Mouse (Mus musculus): ENCODE measurements around the gene Sdhaf2.
"Not testable (repeated sequence)": the region's sequence is repeated elsewhere in the genome, so short reads cannot be mapped to it uniquely, and the experiment has no call there.

The Sdhaf2 gene

DNA sequence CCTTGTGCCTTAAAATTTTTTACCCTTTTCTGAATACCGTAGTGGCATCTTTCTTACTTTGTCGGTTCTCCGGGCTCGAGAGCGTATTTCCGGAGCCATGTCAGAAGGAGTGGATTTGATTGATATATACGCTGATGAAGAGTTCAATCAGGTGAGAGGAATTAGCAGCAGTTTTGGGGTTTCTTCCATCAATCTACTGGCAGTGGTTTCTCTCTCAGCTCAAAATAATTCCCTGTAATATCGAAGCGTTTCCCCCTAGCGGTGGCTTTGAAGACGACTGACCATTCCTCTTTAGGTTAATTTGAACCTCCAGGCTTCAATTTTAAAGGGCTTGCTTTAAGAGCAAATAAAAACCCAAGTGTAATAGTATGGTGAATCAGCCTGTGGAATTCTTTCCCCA, at the start of gene Sdhaf2:
TSS of gene Sdhaf2 (minus strand) at position 233 of the 400 bp plus-strand sequence.
- peak; percentile 72 for DNase-seq (ENCODE audit: low read depth, low spot score)

DNA sequence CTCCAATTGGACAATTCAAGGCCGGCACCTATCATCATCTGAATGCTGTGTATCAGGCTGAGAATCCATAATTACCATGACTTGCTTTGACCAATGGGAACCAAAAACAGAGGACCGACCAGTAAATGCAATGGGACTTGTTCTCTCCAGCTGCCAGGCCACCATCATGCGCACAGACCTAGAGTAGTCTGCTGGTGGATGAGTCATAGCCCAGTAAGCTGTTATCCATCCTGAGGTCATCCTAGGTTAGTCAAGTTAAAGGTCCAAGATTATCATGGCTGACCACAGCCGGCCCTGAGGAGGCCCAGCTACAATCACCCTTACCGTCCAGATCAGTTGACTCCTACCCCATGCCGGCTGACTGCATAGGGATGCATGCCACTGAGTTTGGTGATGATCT, 43.7 kb upstream of the Sdhaf2 start:
- no peak for DNase-seq (ENCODE audit: low read depth, low spot score)

GRCm38 (mm10) chr19:10565217-10565616, 39.3 kb upstream of the Sdhaf2 start:
- DNase-seq (ENCODE audit: low read depth, low spot score): no peak

GRCm38 (mm10) chr19:10564278-10564677, 38.3 kb upstream of the Sdhaf2 start:
- DNase-seq (ENCODE audit: low read depth, low spot score): no peak

DNA sequence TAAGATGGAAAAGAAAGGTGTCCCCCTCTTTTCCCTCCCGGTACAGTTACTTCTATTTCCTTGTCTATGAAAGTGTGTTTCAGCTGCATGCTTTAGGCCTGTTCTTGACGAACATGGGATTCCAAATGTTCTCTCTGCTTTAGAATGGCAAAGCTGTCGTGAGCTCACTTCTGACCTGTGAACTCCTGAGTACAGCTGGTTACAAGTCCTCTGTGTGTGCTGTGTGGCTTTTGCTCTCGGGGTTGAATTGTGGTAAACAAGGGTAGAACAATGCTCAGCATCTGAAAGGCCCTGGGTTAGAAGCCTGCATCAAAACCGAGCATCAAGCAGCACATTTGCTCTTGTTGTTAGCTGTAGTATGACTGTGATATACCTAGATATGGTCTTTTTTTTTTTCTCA, 36.4 kb upstream of the Sdhaf2 start:
- DNase-seq (ENCODE audit: low read depth, low spot score): no peak

DNA sequence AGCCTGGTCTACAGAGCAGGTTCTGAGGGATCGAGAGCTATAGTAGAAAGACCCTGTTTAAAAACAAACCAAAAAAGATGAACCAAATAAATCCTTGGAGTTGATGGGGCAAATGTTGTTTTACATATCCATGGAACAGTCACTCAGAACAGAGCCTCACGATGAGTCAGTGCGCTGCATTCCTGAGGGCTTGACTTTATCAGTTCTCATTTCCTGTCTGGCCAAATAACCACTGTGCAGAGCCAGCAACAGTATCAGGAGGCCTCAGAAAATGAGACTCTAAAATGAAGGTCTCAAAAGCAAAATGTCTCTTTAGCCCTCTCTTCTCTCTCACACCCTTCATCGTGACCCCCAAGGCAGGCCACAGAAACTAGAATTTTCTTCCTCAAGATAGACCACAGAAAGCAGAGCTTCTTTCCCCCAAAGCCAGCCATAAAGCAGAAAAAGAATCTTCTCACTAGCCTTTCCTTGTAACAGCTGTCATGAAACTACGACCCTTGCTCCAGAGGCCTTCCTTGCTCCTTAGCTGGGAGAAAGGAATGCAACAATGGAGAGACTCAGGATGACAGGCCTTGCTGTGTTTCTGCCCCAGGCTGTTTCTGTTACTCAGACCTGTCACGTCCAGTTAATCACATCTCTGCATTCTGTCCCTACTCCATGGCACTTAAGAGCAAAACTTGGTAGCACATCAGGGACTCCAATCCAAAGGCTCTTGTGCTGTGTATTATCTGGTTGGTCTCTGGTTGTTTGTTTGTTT, 35.8 kb upstream of the Sdhaf2 start:
- no peak for DNase-seq (ENCODE audit: low read depth, low spot score)

- peak; percentile 40 for DNase-seq (ENCODE audit: low read depth, low spot score)
Observed at GRCm38 (mm10) chr19:10560108-10560507, 34.2 kb upstream of the Sdhaf2 start.

- not testable (repeated sequence) for DNase-seq (ENCODE audit: low read depth, low spot score)
Observed at GRCm38 (mm10) chr19:10557837-10558375, 32.0 kb upstream of the Sdhaf2 start.

GRCm38 (mm10) chr19:10557430-10557829, 31.5 kb upstream of the Sdhaf2 start:
- no peak for DNase-seq (ENCODE audit: low read depth, low spot score)

DNA sequence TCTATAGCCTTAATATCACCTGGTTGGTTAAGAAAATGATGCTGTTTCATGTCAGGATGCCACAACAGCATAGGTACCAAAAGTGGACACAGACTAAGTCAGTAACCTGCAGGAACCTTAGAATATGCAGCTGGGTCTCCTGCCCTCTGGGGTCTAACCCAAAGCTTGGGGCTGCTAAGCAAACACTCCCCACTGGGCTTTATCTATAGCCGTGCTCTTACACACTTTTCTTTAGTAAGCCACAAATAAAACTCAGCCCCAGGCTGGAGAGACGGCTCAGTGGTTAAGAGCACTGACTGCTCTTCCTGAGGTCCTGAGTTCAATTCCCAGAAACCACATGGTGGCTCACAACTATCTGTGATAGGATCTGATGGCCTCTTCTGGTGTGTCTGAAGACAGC, 31.1 kb upstream of the Sdhaf2 start:
- no peak for DNase-seq (ENCODE audit: low read depth, low spot score)

DNA sequence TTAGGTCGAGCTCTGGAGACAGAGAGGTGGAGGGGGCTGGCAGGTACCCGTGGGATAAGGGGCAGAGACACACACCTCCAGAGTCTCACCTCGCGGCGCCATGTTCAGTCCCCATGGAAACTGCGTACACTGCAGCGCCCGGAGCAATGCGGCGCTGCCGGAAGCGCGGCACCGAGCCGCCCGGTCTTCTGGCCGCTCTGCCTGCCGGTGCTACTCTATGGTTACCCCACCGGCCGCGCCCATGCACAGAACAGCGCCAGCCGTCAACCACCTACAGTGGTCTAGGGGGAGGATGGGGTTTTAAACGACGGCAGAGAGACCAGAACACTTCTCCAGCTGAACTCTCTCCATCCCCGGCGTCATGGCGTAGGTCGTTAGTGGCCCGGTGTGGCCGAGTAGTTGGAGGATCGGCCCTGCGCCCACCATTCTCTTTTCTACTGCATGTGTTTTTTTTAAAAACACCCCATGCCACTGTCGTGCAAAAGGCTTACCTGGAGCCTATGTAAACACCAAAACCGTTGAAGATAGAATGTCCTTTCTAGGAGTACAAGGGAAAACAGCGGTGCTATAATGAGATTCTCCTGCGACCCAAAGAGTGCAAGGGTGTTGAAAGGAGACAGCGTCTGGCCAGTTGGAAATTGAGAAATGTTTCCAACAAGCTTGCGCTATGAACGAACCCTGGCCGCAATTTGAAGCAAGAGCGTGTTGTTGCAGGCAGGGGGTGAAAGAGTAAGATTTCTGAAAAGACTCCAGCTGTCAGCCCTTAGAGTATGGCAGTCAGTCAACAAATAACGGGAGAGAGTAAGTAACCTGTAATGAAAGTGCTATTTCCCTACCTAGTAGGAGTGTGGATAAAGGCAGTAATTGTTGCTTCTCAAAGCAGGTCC, 29.9 kb upstream of the Sdhaf2 start, which contains the start of gene Tmem216:
TSS of gene Tmem216 (minus strand) at position 615 of the 887 bp plus-strand sequence.
- peak; percentile 94 for DNase-seq (ENCODE audit: low read depth, low spot score)

DNA sequence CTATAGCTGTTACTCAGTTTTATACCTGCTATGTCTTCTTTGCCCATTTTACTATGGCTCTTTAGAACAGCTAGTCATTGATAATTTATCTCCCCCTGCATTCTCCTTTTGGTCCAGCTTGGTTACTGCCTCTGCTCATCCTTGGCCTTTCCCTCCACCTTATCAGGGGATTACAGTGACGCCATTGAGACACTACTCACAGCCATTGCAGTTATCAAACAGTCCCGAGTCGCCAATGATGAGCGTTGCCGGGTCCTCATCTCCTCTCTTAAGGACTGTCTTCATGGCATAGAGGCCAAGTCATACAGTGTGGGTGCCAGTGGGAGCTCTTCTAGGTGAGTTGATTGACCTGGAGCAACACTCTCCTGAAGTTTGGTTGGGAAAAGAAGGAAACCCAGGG, 13.5 kb upstream of the Sdhaf2 start:
- DNase-seq (ENCODE audit: low read depth, low spot score): no peak

- DNase-seq (ENCODE audit: low read depth, low spot score): no peak
Observed at GRCm38 (mm10) chr19:10530082-10530481, 4.1 kb upstream of the Sdhaf2 start.

- peak; percentile 98 for DNase-seq (ENCODE audit: low read depth, low spot score)
Observed at GRCm38 (mm10) chr19:10525106-10525901, 638 bp downstream of the Sdhaf2 start, which contains the start of gene Cpsf7. Cpsf7 (plus strand) TSS chr19:10525266.

DNA sequence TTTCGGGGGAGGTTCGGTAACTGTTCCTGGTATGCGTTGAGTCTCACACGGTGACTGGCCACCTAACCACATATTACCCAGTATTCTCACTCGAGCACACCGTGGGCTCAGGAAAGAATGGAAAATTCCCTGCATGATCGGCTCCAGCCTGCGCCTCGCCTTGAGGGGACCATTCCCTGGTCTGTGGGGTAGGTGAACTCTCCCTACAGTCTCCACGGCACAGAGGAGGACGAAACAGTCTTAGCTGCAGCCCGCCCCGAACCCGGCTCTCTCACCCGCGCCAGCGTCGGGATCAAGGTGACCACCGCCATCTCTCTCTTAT, 1.2 kb downstream of the Sdhaf2 start:
- no peak for DNase-seq (ENCODE audit: low read depth, low spot score)

- no peak for DNase-seq (ENCODE audit: low read depth, low spot score)
Observed at GRCm38 (mm10) chr19:10523483-10524080, 2.4 kb downstream of the Sdhaf2 start.

- DNase-seq (ENCODE audit: low read depth, low spot score): no peak
Observed at GRCm38 (mm10) chr19:10521926-10522325, 4.0 kb downstream of the Sdhaf2 start.

DNA sequence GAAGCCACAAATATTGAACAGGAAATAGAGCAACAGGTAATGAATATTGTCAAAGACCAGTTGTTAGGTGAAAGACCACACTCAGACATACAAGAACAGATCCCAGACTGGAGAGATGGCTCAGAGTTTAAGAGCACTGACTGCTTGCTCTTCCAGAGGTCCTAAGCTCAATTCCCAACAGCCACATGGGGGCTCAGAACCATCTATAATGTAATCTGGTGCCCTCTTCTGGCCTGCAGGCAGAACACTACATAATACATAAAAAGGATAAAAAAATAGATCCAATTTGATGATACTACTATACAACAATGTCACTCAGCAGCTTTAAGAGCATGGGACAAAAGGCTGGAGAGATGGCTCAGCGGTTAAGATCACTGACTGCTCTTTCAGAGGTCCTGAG, 5.6 kb downstream of the Sdhaf2 start:
- peak; percentile 53 for DNase-seq (ENCODE audit: low read depth, low spot score)

DNA sequence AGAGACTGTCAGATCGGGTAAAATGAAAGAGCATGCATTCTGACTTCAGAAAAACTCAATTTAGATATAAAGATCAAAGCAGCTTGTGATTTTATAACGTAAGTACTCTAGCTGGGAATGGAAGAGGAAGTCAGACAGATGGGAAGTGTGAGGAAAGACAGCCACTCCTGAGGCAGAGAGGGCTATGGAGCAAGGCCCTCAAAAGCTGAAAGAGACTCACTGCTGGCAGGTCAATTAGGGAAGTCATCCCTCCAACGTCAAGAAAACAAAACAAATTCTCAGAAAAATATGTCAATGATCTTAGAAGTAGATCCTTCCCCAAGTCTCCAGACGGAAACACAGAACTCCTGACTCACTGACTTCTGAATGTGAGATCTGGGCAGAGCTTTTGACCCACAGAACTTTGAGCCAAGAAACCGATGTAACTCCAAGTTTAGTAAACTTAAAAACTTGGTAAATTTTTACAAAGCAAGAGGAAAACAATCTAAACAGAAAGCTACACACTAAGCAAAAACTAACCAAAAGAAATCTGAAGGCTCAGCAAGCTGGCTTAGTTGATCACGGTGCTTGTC, 15.1 kb downstream of the Sdhaf2 start:
- no peak for DNase-seq (ENCODE audit: low read depth, low spot score)

DNA sequence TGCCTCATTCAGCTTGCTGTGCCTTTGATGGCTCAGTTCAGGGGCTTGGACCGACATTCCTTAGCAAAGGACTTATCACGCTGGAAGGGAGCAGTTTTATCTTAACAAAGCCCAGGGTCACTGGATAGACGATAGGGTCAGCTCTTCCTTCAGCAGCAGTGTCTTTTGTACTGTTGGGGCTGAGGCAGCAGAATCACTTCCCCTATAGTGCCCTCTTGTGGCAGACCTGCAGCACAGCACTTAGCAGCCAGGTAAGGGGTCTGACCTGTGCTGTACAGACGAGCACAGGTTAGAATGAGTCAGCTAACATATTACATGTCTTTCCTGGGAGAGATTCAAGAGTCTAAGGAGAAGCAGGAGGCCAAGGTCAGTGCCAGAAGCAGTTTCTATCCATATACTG, 23.4 kb downstream of the Sdhaf2 start:
- DNase-seq (ENCODE audit: low read depth, low spot score): peak; percentile 71

GRCm38 (mm10) chr19:10500581-10500980, 25.4 kb downstream of the Sdhaf2 start:
- peak; percentile 55 for DNase-seq (ENCODE audit: low read depth, low spot score)

All from brain, adult 2 months (tissue).